Mouse (Mus musculus): Measurements from ENCODE around the gene Herc1. TPM values are rescaled to one million over a fixed set of nuclear protein-coding genes. Genes with fewer than 3 reads are reported as not detected.
A peak's percentile ranks its signal among the peaks of the same experiment; 100 is the strongest.

Herc1 gene
- polyA plus RNA-seq (2012; rRNA removed) = 62.0 and 66.8 TPM in 2 replicates

DNA sequence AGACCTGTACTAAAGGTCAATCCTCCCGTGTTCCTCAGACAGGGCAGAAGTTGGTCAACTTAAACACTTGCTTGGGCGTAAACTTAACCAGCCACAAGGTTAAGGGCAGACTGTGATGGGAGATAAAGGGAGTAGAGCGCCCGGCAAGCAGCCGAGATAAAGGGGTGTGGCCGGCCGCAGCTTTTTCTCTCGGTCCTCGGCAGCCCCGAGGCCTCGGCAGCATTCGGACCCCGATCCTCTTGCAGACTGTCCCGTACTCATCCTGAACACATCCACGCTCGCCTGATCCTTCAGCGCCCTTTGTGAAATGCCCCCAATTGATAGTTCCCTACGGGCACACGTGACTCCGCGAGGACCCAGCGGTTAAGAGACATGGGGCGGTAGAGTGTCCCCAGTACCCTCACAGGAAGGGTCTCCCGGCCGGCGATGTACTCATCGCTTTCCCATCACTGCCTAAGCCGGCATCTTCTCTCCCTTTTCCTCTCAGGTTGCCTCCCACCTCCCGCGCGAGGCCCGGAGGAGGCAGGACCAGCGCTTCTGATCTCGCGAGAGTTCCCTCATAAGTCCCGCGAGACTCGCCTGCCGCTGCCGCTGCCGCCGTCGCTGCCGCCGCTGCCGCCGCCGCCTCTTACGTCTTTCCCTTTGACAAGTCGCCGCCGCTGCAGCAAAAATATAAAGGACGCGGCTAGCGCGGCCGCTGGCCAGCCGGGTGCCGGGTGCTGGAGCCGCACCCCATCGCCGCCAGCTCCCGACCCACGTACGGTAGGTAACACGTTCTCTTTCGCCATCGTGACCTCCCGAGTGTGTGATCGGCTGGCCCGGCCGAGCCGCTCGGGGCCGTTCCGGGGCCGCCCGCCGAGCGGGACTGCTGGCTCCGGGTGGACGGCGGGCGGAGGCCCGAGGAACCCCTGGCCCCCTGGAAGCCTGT lies at the start of gene Herc1:
Gene Herc1, plus strand, starts transcription at position 591 of the 928 bp plus-strand sequence.
- H3K27me3 ChIP-seq (ENCODE audit: control insufficient read depth, insufficient read depth, low read length) = no peaks in the 10 kb centered on the region
- H3K4me1 ChIP-seq (ENCODE audit: control insufficient read depth, insufficient read depth, low read length) = peaks cover 6% of the 10 kb centered on the region
- peak; percentile 95 to 97 for DNase-seq
- peak within 1 kb of the TSS; percentile 85 for H3K27ac ChIP-seq (ENCODE audit: insufficient read depth, low read length)
- H3K4me3 ChIP-seq (replicated peaks; ENCODE audit: insufficient read depth, low read depth, low read length) = peak within 1 kb of the TSS; percentile 90
- TF ChIP-seq CTCF (IDR thresholded peaks at IDR 0.05; ENCODE audit: borderline replicate concordance, insufficient read depth, low read depth, low read length) (no peak), POLR2A (IDR thresholded peaks at IDR 0.05; ENCODE audit: borderline replicate concordance, insufficient read depth, low read length) (peak; percentile 84; the same call in 1 of the 2 replicates)
- under 1% methylated on average over 85 of the region's 85 CpGs for WGBS

DNA sequence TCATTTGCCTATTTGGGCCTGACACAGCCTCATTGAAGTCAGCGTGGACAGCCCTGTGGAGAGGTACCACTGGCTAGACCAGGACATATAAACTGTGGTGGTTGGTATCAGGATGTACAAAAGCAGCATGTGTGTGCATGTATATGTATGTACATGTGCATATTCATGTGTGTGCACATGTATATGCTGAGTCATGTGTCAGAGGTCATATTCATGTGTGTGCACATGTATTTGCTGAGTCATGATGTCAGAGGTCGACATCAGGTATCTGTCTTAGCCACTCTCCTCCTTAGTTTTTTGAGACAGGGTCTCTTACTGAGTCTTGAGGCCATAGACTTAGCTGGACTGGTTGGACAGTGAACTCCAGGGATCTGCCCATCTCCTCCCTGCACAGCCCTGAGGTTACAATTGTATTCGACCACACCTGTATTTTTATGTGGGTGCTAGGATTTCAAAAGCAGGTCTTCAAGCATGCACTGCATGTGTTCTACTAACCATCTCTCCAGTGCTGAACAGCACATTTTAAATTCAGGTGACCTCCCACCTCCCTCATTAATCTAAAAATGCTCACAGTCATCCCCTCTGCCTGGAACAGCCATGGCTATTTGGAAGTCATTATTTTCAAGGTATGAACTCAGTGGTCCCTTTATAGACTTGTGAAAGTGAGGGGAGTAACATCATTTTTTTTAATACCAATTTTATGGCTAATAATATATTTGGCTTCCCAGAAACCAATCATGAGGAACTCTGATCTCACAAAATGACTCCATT lies 45.7 kb upstream of the Herc1 start:
- WGBS = 98% methylated on average over 3 of the region's 3 CpGs
- no peak for DNase-seq
- H3K27ac ChIP-seq (ENCODE audit: insufficient read depth, low read length) = no peak overlapping the region
- no peaks in the 10 kb centered on the region for H3K27me3 ChIP-seq (ENCODE audit: control insufficient read depth, insufficient read depth, low read length)
- H3K4me1 ChIP-seq (ENCODE audit: control insufficient read depth, insufficient read depth, low read length) = peaks cover 4% of the 10 kb centered on the region; the same call in 1 of the 2 replicates
- no peak overlapping the region for H3K4me3 ChIP-seq (replicated peaks; ENCODE audit: insufficient read depth, low read depth, low read length)
- no peak for TF ChIP-seq POLR2A (IDR thresholded peaks at IDR 0.05; ENCODE audit: borderline replicate concordance, insufficient read depth, low read length)
- no peak for TF ChIP-seq CTCF (IDR thresholded peaks at IDR 0.05; ENCODE audit: borderline replicate concordance, insufficient read depth, low read depth, low read length)

DNA sequence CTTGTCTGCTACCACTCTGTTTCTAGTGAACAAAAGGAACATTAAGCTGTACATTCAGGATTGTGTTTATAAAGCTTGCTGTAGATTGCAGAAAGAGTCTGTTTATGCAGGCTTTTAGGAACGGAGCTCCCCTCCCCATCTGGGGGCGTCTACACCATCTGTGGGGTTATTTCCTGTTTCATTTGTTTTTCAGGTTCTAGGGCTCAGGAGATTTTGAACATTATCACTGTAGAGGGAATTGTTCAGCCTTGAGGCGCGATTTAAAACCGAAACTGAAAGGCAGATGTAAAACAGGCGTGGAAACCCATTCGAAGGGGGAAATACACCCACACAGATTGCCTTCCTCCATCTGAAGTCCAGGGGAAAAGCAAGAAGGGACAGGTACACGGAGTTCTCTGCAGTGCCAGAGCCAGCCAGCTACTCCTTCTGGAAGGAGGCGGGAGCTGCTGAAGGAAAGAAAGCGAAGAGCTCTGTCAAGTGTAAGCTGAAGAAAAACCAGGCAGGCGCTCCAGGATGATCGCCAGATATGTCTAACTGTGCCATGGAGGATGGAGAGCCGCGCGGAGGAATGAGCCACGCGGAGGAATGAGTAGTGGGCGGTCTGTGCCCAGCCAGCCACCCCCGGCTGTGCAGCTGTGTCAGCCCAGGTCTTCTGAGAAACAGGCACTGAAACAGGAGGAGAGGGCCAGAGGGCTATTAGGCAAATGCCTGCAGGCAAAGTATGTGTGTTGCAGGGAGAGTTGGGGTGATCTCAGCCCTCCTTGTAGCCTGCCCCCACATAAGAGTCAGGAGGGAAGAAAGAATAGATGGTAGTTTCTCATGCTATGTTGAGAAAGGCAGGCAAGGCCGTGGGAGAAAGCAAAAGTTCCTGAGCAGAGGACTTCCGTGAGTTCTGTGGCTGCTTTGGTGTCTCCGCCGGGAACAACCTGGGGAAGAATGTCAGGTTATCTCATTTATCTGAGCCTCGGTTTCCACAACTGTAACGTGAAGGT lies 44.8 kb upstream of the Herc1 start:
- TF ChIP-seq POLR2A (IDR thresholded peaks at IDR 0.05; ENCODE audit: borderline replicate concordance, insufficient read depth, low read length) = peak; percentile 28; the same call in 1 of the 2 replicates
- no peak for TF ChIP-seq CTCF (IDR thresholded peaks at IDR 0.05; ENCODE audit: borderline replicate concordance, insufficient read depth, low read depth, low read length)
- Histone ChIP-seq H3K4me3 (replicated peaks; ENCODE audit: insufficient read depth, low read depth, low read length) (peak overlapping the region; percentile 72), H3K27ac (ENCODE audit: insufficient read depth, low read length) (peak overlapping the region; percentile 76), H3K27me3 (ENCODE audit: control insufficient read depth, insufficient read depth, low read length) (no peaks in the 10 kb centered on the region), H3K4me1 (ENCODE audit: control insufficient read depth, insufficient read depth, low read length) (peaks cover 4% of the 10 kb centered on the region; the same call in 1 of the 2 replicates)
- DNase-seq = peak; percentile 67 to 73
- WGBS = 26% methylated on average over 25 of the region's 25 CpGs

DNA sequence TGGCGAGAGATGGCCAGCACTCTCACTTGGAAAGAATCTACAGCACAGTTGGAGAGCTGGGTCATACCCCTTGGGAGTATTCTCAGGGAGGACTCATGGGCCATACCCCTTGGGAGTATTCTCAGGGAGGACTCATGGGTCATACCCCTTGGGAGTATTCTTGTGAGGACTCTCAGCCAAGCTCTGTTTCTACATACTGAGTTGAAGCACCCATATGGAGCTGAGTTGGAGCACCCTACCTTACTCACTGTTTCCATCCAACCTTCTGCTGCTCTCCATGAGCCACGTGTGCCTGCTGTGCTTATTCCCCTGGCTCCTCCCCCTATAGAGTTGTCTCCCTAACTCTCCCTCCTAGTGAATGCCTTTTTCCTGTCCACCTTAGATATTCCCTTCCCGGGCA lies 43.8 kb upstream of the Herc1 start:
- TF ChIP-seq CTCF (IDR thresholded peaks at IDR 0.05; ENCODE audit: borderline replicate concordance, insufficient read depth, low read depth, low read length) = no peak
- TF ChIP-seq POLR2A (IDR thresholded peaks at IDR 0.05; ENCODE audit: borderline replicate concordance, insufficient read depth, low read length) = no peak
- H3K27me3 ChIP-seq (ENCODE audit: control insufficient read depth, insufficient read depth, low read length) = no peaks in the 10 kb centered on the region
- DNase-seq = no peak
- no peak overlapping the region for H3K27ac ChIP-seq (ENCODE audit: insufficient read depth, low read length)
- peaks cover 4% of the 10 kb centered on the region; the same call in 1 of the 2 replicates for H3K4me1 ChIP-seq (ENCODE audit: control insufficient read depth, insufficient read depth, low read length)
- 84% methylated on average over 3 of the region's 3 CpGs for WGBS
- H3K4me3 ChIP-seq (replicated peaks; ENCODE audit: insufficient read depth, low read depth, low read length) = no peak overlapping the region

DNA sequence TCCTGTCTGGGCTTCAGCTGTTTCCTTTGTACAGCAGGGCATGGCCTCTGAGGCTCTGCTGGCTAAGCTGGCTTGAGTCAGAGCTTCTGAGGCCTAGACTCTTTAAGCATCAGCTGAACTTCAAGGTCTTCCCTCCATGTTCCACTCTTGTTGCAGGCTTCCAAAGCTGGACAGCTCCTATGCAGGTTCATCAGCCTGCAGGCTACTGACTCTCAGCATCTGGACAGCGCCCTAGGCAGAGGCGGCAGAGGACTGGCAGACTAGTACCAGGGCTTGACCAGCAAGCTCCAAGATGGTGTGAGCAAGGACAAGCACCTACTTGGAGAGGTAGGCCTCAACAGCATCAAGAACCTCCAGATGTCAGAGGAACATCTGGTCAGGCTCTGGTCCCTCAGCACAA lies 42.9 kb upstream of the Herc1 start:
- TF ChIP-seq POLR2A (IDR thresholded peaks at IDR 0.05; ENCODE audit: borderline replicate concordance, insufficient read depth, low read length) (no peak), CTCF (IDR thresholded peaks at IDR 0.05; ENCODE audit: borderline replicate concordance, insufficient read depth, low read depth, low read length) (no peak)
- WGBS = 93% methylated on average over 2 of the region's 2 CpGs
- no peak for DNase-seq

DNA sequence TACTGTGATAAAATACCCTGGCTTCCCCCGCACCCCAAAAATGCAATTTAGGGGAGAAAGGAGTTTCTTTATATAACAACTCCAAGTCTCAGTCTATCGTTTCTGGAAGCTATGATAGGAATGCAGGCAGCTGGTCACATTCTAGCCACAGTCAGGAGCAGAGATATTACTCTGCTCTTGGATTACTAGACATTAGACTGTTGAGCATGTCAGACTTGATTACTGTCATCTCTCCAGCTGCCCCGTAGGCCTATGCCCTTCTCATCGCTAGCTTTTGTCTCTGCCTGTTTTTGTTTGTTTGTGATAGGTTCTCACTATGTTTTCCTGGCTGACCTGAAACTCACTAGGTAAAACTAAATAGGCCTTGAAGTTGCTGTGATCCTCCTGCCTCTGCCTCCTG lies 41.5 kb upstream of the Herc1 start:
- DNase-seq = no peak
- WGBS = 53% methylated on average over 4 of the region's 4 CpGs
- peaks cover 4% of the 10 kb centered on the region; the same call in 1 of the 2 replicates for H3K4me1 ChIP-seq (ENCODE audit: control insufficient read depth, insufficient read depth, low read length)
- no peak overlapping the region for H3K4me3 ChIP-seq (replicated peaks; ENCODE audit: insufficient read depth, low read depth, low read length)
- no peak overlapping the region for H3K27ac ChIP-seq (ENCODE audit: insufficient read depth, low read length)
- no peak for TF ChIP-seq CTCF (IDR thresholded peaks at IDR 0.05; ENCODE audit: borderline replicate concordance, insufficient read depth, low read depth, low read length)
- no peak for TF ChIP-seq POLR2A (IDR thresholded peaks at IDR 0.05; ENCODE audit: borderline replicate concordance, insufficient read depth, low read length)
- no peaks in the 10 kb centered on the region for H3K27me3 ChIP-seq (ENCODE audit: control insufficient read depth, insufficient read depth, low read length)

More for the DNA sequence above, 42.9 kb upstream of the Herc1 start:
- Histone ChIP-seq H3K4me1 (ENCODE audit: control insufficient read depth, insufficient read depth, low read length) (peaks cover 4% of the 10 kb centered on the region; the same call in 1 of the 2 replicates), H3K27me3 (ENCODE audit: control insufficient read depth, insufficient read depth, low read length) (no peaks in the 10 kb centered on the region), H3K4me3 (replicated peaks; ENCODE audit: insufficient read depth, low read depth, low read length) (no peak overlapping the region), H3K27ac (ENCODE audit: insufficient read depth, low read length) (no peak overlapping the region)

Measured in cerebellum, adult 2 months (tissue).